Mouse (Mus musculus): ENCODE measurements around the gene Med24. TPM values are rescaled to one million over a fixed set of nuclear protein-coding genes. Genes with fewer than 3 reads are reported as not detected.

The Med24 gene
- polyA plus RNA-seq, 1 experiment, result 40.2 TPM

DNA sequence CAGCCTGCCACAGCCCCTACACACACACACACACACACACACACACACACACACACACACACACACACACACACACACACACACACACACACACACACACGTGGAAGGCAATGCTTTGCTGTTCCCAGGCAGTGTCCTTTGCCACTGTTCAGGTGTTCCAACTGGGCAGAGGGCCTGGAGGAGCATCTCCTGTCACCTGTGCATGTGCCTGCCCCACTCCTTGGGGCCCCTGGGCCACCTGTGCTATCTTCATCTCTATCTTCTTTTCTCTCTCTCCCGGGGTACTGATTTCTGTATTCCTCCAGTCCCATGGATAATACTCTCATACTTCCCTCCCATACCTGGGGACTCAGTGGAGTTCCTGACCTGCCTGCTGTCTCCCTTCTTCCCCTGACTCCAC is 37.1 kb upstream of the Med24 start:
- no peaks in the 10 kb centered on the region for H3K27me3 ChIP-seq (replicated peaks)
- peak overlapping the region; percentile 38 for H3K4me3 ChIP-seq (replicated peaks)
- H3K36me3 ChIP-seq (replicated peaks; ENCODE audit: low read length), result peaks cover 94% of the 10 kb centered on the region
- TF ChIP-seq GATA1 (IDR thresholded peaks at IDR 0.05; ENCODE audit: borderline replicate concordance, low read length) (no peak), FLI1 (IDR thresholded peaks at IDR 0.05; ENCODE audit: low read length) (no peak)
- H3K9me3 ChIP-seq, result no peaks in the 10 kb centered on the region
- H3K4me1 ChIP-seq, result peaks cover 95% of the 10 kb centered on the region

DNA sequence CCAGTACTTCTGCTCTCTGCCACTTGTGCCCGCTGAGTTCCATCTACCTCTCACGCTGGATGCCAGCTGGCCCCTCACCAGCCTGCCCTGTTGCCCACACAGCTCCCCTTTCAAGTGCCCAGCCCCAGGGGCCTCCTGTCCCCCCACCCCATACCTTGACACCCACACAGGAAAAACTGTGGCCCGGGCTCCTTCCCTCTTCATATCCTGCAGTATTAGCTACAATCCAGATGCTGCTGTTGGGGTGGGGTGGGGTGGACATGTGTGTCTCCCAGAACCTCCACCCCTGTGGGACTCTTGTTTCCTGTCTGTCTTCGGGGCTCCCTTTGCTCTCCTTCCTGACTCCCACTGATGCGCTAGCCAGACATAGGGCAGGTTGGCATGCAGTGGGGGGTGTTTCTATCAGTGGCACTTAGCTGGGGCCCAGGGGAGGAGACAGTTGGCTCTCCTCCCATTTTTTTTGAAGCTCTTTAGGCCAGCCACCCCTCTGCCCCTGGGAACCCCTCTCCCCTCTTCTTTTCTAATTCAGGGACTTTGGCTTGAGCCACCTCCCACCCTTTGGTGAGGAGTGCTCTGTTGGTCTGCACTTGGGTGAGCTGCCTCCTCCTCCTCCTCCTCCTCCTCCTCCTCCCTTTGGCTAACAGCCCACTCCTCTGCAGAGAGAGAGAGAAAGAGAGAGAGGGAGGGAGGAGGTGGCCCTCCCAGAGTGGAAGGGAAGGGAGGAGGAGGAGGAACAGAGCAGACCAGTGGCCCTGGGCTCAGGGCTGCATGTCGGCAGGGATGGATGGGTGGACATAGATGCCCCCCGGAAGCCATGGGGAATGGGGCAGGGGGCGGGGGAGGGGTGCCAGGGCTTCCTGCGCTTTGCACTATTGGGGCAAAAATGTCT is 36.4 kb upstream of the Med24 start:
- TF ChIP-seq FLI1 (IDR thresholded peaks at IDR 0.05; ENCODE audit: low read length) (no peak), GATA1 (IDR thresholded peaks at IDR 0.05; ENCODE audit: borderline replicate concordance, low read length) (no peak)
- Histone ChIP-seq H3K9me3 (no peaks in the 10 kb centered on the region; the same call in 1 of the 2 replicates), H3K4me3 (replicated peaks) (peak overlapping the region; percentile 78), H3K36me3 (replicated peaks; ENCODE audit: low read length) (peaks cover 94% of the 10 kb centered on the region), H3K27me3 (replicated peaks) (no peaks in the 10 kb centered on the region), H3K4me1 (peaks cover 88% of the 10 kb centered on the region)

DNA sequence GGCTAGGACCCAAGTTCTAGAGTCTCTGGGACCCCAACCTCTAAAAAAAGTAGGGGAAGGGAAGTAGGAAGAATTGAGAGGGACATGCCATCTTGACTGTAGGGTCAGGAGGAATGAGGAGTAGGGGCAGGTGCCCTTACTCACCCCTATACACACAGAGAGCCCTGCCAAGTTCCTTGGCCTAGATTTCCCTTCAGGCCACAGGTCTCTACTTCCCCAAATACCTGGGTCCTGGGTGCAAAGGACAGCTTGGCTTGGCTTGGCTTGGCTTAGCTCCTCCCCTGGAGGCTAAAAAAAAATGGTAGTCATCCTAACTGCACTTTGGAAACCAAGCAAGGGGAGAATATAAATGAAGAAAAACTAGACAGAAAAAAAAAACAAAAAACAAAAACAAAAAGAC is 35.5 kb upstream of the Med24 start:
- no peaks in the 10 kb centered on the region for H3K27me3 ChIP-seq (replicated peaks)
- no peak overlapping the region for H3K4me3 ChIP-seq (replicated peaks)
- peaks cover 79% of the 10 kb centered on the region for H3K4me1 ChIP-seq
- peaks cover 92% of the 10 kb centered on the region for H3K36me3 ChIP-seq (replicated peaks; ENCODE audit: low read length)
- no peaks in the 10 kb centered on the region; the same call in 1 of the 2 replicates for H3K9me3 ChIP-seq
- no peak for TF ChIP-seq GATA1 (IDR thresholded peaks at IDR 0.05; ENCODE audit: borderline replicate concordance, low read length)
- no peak for TF ChIP-seq FLI1 (IDR thresholded peaks at IDR 0.05; ENCODE audit: low read length)

DNA sequence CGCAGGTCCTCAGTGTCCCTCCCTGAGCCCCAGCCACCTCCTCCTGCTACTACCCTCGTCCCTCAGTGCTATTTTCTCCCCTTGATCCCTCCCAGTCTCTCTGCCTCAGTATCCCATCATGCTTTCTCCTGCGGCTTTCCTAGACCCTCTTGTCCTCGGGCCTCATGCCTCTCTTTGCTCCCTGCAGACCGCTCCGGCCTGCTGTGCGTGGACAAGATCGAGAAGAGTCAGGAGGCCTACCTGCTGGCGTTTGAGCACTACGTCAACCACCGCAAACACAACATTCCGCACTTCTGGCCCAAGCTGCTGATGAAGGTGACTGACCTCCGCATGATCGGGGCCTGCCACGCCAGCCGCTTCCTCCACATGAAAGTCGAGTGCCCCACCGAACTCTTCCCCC is 34.9 kb upstream of the Med24 start:
- TF ChIP-seq FLI1 (IDR thresholded peaks at IDR 0.05; ENCODE audit: low read length), result no peak
- no peak for TF ChIP-seq GATA1 (IDR thresholded peaks at IDR 0.05; ENCODE audit: borderline replicate concordance, low read length)
- H3K36me3 ChIP-seq (replicated peaks; ENCODE audit: low read length), result peaks cover 90% of the 10 kb centered on the region
- no peaks in the 10 kb centered on the region for H3K27me3 ChIP-seq (replicated peaks)
- H3K4me1 ChIP-seq, result peaks cover 72% of the 10 kb centered on the region
- no peak overlapping the region for H3K4me3 ChIP-seq (replicated peaks)
- H3K9me3 ChIP-seq, result no peaks in the 10 kb centered on the region; the same call in 1 of the 2 replicates

DNA sequence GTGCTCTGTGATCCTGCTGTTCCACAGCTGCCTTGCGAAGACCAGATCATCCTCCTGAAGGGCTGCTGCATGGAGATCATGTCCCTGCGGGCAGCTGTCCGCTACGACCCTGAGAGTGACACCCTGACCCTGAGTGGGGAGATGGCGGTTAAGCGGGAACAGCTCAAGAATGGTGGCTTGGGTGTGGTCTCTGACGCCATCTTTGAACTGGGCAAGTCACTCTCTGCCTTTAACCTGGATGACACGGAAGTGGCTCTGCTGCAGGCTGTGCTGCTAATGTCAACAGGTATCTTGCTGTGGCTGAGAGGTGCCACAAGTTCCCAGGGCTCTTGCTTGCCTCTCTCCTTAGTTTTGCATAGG is 34.2 kb upstream of the Med24 start:
- no peaks in the 10 kb centered on the region for H3K27me3 ChIP-seq (replicated peaks)
- H3K4me1 ChIP-seq, result peaks cover 66% of the 10 kb centered on the region
- peaks cover 87% of the 10 kb centered on the region for H3K36me3 ChIP-seq (replicated peaks; ENCODE audit: low read length)
- TF ChIP-seq GATA1 (IDR thresholded peaks at IDR 0.05; ENCODE audit: borderline replicate concordance, low read length), result no peak
- no peak for TF ChIP-seq FLI1 (IDR thresholded peaks at IDR 0.05; ENCODE audit: low read length)
- no peaks in the 10 kb centered on the region; the same call in 1 of the 2 replicates for H3K9me3 ChIP-seq
- peak overlapping the region; percentile 28 for H3K4me3 ChIP-seq (replicated peaks)

DNA sequence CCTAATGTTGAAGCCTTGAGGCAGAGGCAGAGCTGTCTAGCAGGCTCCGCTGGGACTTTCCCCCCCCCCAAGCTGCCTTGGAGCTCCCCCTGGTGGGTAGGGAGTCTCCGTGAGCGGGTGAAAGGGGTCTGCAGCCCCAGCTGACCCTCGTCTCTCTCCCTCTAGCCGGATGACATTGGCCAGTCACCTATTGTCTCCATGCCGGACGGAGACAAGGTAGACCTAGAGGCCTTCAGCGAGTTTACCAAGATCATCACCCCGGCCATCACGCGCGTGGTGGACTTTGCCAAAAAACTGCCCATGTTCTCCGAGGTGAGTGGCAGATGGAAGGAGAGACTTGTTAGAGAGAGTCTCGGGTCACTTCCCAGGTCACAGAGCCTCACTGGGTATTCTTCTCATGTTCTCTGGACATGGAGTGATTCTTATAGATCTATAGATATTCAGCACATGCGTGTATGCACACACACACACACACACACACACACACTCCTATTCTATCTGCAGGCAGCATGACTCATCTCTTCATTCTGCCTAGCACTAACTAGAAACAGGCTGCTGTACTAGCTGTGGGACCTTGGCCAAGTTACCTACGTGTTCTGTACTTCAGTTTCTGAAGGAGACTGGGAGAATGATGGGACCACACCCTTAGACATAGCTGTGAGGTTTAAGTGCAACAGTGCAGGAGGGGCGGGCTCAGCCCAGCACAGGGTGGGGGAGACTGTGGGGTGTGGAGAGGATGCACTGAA is 33.7 kb upstream of the Med24 start:
- Histone ChIP-seq H3K36me3 (replicated peaks; ENCODE audit: low read length) (peaks cover 85% of the 10 kb centered on the region), H3K9me3 (no peaks in the 10 kb centered on the region; the same call in 1 of the 2 replicates), H3K4me3 (replicated peaks) (no peak overlapping the region), H3K4me1 (peaks cover 61% of the 10 kb centered on the region), H3K27me3 (replicated peaks) (no peaks in the 10 kb centered on the region)
- no peak for TF ChIP-seq FLI1 (IDR thresholded peaks at IDR 0.05; ENCODE audit: low read length)
- no peak for TF ChIP-seq GATA1 (IDR thresholded peaks at IDR 0.05; ENCODE audit: borderline replicate concordance, low read length)

DNA sequence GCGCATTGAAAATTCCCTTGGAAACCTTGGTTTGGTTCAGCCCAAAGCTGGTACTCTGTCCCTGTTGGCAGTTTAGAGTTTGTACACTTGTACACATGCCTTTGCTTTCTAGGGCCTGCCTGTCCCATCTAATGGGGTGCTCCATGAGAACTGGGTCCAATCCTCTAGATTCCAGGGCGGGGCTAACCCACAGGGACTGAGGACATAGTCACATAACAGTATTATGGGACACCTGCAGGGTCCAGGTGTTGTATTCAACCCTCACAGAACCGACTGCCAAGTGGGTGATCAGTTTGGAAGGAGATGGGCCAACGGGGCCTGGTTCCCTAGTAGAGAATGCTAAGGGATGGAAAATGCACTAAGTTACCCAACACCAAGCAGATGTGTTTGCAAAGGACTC is 32.7 kb upstream of the Med24 start:
- Histone ChIP-seq H3K4me1 (peaks cover 55% of the 10 kb centered on the region), H3K9me3 (no peaks in the 10 kb centered on the region; the same call in 1 of the 2 replicates), H3K4me3 (replicated peaks) (no peak overlapping the region), H3K36me3 (replicated peaks; ENCODE audit: low read length) (peaks cover 88% of the 10 kb centered on the region), H3K27me3 (replicated peaks) (no peaks in the 10 kb centered on the region)
- no peak for TF ChIP-seq GATA1 (IDR thresholded peaks at IDR 0.05; ENCODE audit: borderline replicate concordance, low read length)
- no peak for TF ChIP-seq FLI1 (IDR thresholded peaks at IDR 0.05; ENCODE audit: low read length)

DNA sequence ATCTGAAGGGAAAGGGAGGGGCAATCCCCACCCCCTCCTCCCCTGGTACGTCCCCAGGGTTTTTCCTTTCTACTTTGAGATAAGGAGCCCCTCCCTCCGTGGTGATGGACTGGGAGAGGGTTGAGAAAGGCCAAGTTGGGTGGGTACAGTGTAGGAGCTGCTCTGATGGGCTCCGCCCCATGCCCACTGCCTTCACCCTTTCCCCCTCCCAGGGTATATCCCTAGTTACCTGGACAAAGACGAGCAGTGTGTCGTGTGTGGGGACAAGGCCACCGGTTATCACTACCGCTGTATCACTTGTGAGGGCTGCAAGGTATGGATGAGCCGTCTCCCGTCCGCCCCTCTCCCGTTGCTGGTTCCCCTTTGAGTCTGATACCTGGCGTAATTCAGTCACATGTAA is 27.5 kb upstream of the Med24 start:
- H3K9me3 ChIP-seq, result no peaks in the 10 kb centered on the region; the same call in 1 of the 2 replicates
- no peak for TF ChIP-seq GATA1 (IDR thresholded peaks at IDR 0.05; ENCODE audit: borderline replicate concordance, low read length)
- no peak for TF ChIP-seq FLI1 (IDR thresholded peaks at IDR 0.05; ENCODE audit: low read length)
- no peaks in the 10 kb centered on the region for H3K27me3 ChIP-seq (replicated peaks)
- peaks cover 57% of the 10 kb centered on the region for H3K4me1 ChIP-seq
- peak overlapping the region; percentile 10 for H3K4me3 ChIP-seq (replicated peaks)
- peaks cover 85% of the 10 kb centered on the region for H3K36me3 ChIP-seq (replicated peaks; ENCODE audit: low read length)

DNA sequence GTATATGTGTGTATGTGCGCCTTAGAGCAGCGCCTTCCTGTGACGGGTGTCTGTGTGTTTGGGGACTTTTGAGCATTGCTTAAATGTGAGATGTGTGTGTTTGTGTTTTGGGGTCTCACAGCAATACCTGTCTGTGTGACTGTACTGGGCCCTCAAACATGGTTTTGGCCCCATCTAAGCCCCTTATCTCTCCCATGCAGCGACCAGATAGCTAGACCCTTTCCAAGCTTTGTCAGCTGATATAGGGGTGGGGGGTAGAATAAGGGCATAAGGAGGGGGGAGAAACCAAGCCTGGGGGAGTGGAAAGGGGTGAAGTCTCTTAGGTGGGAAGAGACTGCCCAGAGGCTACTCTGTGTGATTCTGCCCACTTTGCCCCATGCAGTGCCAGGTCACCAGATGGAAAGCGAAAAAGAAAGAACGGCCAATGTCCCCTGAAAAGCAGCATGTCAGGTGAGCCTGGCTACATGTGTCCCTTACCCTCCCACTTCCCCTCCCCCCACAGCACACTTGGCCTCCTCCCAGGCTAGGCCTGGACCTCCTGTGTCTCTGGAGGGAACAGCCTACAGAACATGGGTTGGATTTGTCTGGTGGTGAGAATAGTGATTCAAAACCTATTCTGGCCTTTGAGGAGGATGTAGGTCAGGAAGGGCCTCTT is 26.6 kb upstream of the Med24 start:
- no peak for TF ChIP-seq GATA1 (IDR thresholded peaks at IDR 0.05; ENCODE audit: borderline replicate concordance, low read length)
- peaks cover 65% of the 10 kb centered on the region for H3K4me1 ChIP-seq
- no peak overlapping the region for H3K4me3 ChIP-seq (replicated peaks)
- no peaks in the 10 kb centered on the region for H3K27me3 ChIP-seq (replicated peaks)
- H3K9me3 ChIP-seq, result no peaks in the 10 kb centered on the region; the same call in 1 of the 2 replicates
- H3K36me3 ChIP-seq (replicated peaks; ENCODE audit: low read length), result peaks cover 77% of the 10 kb centered on the region

All from megakaryocyte, embryonic 14.5 days (primary cell).